Mouse (Mus musculus) T-helper 2 cell (primary cell): ENCODE measurements around the gene Ddx39b.

Experiments used
- in situ Hi-C: fragments of 300-600 bp; cut with MboI, MseI; formaldehyde crosslinking; loops from one replicate; pipeline ENCODE4 v1.15.1; 2025; ENCODE audit warnings: high pct_unique_total_duplicates

Ddx39b gene

GRCm38 (mm10) chr17:35241305-35242014 lies at the start of gene Ddx39b:
Gene Ddx39b (plus strand): TSS chr17:35241746.
- in situ Hi-C loops: no loop called here

GRCm38 (mm10) chr17:35192924-35193323 lies 48.6 kb upstream of the Ddx39b start:
- in situ Hi-C loops: no loop called here

- in situ Hi-C loops: no loop called here
These were observed 47.4 kb upstream of the Ddx39b start, which contains the start of gene Ltb for GRCm38 (mm10) chr17:35193881-35194843. Gene Ltb (plus strand): TSS chr17:35194439.

GRCm38 (mm10) chr17:35194844-35195630 lies 46.5 kb upstream of the Ddx39b start:
- in situ Hi-C loops: loop anchor here (5.0 kb wide), 1 partner anchor 37 kb away; the partner anchor contains the start of gene Atp6v1g2

- in situ Hi-C loops: loop anchor here (5.0 kb wide), 1 partner anchor 37 kb away; the partner anchor contains the start of gene Atp6v1g2
These were observed 45.8 kb upstream of the Ddx39b start for GRCm38 (mm10) chr17:35195631-35196320.

GRCm38 (mm10) chr17:35196321-35196641 lies 45.3 kb upstream of the Ddx39b start:
- in situ Hi-C loops: loop anchor here (5.0 kb wide), 1 partner anchor 36 kb away; the partner anchor contains the start of gene Atp6v1g2

GRCm38 (mm10) chr17:35197126-35197525 lies 44.4 kb upstream of the Ddx39b start:
- in situ Hi-C loops: loop anchor here (5.0 kb wide), 1 partner anchor 35 kb away; the partner anchor contains the start of gene Atp6v1g2

GRCm38 (mm10) chr17:35198029-35198428 lies 43.5 kb upstream of the Ddx39b start:
- in situ Hi-C loops: loop anchor here (5.0 kb wide), 1 partner anchor 34 kb away; the partner anchor contains the start of gene Atp6v1g2

- in situ Hi-C loops: loop anchor here (5.0 kb wide), 1 partner anchor 33 kb away; the partner anchor contains the start of gene Atp6v1g2
These were observed 42.6 kb upstream of the Ddx39b start for GRCm38 (mm10) chr17:35198946-35199345.

GRCm38 (mm10) chr17:35200398-35200797 lies 41.1 kb upstream of the Ddx39b start:
- in situ Hi-C loops: loop anchor here (25.0 kb wide), 1 partner anchor 812 kb away; the partner anchor contains the start of gene H2-T24

- in situ Hi-C loops: loop anchor here (25.0 kb wide), 1 partner anchor 811 kb away; the partner anchor contains the start of gene H2-T24
These were observed 40.4 kb upstream of the Ddx39b start for GRCm38 (mm10) chr17:35201128-35201527.

GRCm38 (mm10) chr17:35201787-35202186 lies 39.8 kb upstream of the Ddx39b start, which contains the start of gene Tnf:
Gene Tnf (minus strand): TSS chr17:35202007.
- in situ Hi-C loops: loop anchor here (25.0 kb wide), 1 partner anchor 811 kb away; the partner anchor contains the start of gene H2-T24

GRCm38 (mm10) chr17:35202442-35202841 lies 39.1 kb upstream of the Ddx39b start:
- in situ Hi-C loops: loop anchor here (25.0 kb wide), 1 partner anchor 810 kb away; the partner anchor contains the start of gene H2-T24

GRCm38 (mm10) chr17:35204494-35205379 lies 36.8 kb upstream of the Ddx39b start, which contains the start of gene Lta:
Gene Lta (minus strand): TSS chr17:35205351.
- in situ Hi-C loops: loop anchor here (25.0 kb wide), 1 partner anchor 808 kb away; the partner anchor contains the start of gene H2-T24

- in situ Hi-C loops: loop anchor here (25.0 kb wide), 1 partner anchor 807 kb away; the partner anchor contains the start of gene H2-T24
These were observed 36.2 kb upstream of the Ddx39b start for GRCm38 (mm10) chr17:35205380-35205769.

GRCm38 (mm10) chr17:35209785-35210535 lies 31.6 kb upstream of the Ddx39b start:
- in situ Hi-C loops: loop anchor here (10.0 to 25.0 kb wide), 2 partner anchors 802 to 1455 kb away; partner anchors contain the start of gene H2-T24

- in situ Hi-C loops: loop anchor here (10.0 to 25.0 kb wide), 2 partner anchors 802 to 1456 kb away; partner anchors contain the start of gene H2-T24
These were observed 31.0 kb upstream of the Ddx39b start for GRCm38 (mm10) chr17:35210593-35210992.

- in situ Hi-C loops: loop anchor here (10.0 to 25.0 kb wide), 2 partner anchors 799 to 1458 kb away; partner anchors contain the start of gene H2-T24
These were observed 28.5 kb upstream of the Ddx39b start for GRCm38 (mm10) chr17:35213071-35213470.
